Mouse (Mus musculus): ENCODE data around the gene I830077J02Rik. TPM values are rescaled to one million over a fixed set of nuclear protein-coding genes. Genes with fewer than 3 reads are reported as not detected.

I830077J02Rik gene
- total and polyA plus RNA-seq, 3 experiments, result 2.8 to 9.4 TPM; not detected in 1

DNA sequence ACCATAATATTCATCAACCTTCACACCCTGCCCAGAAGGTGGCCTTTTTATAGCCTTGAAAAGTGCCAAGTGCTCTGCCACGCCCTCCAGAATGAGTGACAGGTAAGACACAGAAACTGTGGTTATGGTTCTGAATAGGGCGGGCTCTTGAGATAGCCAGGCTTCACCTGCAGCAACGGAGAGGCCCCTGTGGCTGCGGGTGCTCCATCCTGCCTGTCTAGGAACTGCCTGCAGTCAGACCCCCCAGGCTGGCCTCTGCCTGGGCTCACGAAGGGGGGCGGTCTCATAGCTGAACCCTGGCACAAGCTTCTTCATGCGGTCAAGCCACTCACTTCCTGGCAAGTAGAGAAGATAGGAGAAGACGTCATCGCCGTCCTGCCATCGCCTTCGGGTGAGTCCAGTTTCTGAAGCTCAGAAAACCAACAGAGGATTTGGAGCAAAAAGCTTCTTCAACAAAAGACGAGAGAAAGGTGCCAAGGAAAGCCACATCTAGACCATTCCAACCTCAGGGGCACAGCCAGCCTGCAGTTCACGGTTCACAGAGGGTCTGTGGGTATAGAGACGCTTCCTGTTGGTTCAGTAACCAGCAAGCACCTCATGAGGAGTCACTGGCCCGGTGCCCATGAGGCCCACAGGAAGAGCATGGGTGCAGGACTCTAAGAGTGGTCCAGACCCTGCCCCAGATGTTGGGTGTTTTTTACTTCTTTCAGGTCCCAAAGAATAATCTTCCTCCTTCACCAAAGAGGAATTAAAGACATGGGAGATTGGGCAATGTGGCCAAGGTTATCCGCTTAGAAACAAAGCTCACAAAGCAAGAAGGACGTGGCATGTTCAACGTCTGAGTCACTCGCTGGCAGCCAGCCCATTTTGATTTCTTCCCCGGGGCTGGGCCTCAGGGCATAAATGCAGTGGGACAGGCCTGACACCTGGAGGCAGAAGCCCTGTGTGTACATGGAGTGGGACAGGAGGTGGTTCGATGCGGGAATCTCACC, 37.6 kb downstream of the I830077J02Rik start (continued):
- TF ChIP-seq BHLHE40 (IDR thresholded peaks at IDR 0.05; ENCODE audit: borderline replicate concordance, low read depth, low read length) (no peak), E2F4 (IDR thresholded peaks at IDR 0.05; ENCODE audit: borderline replicate concordance, low read depth, low read length) (no peak), ZC3H11A (IDR thresholded peaks at IDR 0.05; ENCODE audit: low read depth, low read length) (peak; percentile 98), HCFC1 (IDR thresholded peaks at IDR 0.05; ENCODE audit: low read depth, low read length) (peak; percentile 59; the same call in 1 of the 2 replicates), RAD21 (IDR thresholded peaks at IDR 0.05; ENCODE audit: low read depth, low read length) (peak; percentile 96), NRF1 (IDR thresholded peaks at IDR 0.05; ENCODE audit: insufficient read depth, low read depth, low read length, poor library complexity, severe bottlenecking) (no peak), MXI1 (IDR thresholded peaks at IDR 0.05; ENCODE audit: low read depth, low read length) (peak; percentile 84; the same call in 1 of the 2 replicates), USF1 (IDR thresholded peaks at IDR 0.05; ENCODE audit: low read depth, low read length) (no peak), MYB (IDR thresholded peaks at IDR 0.05; ENCODE audit: low read depth, low read length) (no peak), POLR2A (IDR thresholded peaks at IDR 0.05; ENCODE audit: control insufficient read depth in 1 of 2, insufficient read depth in 1 of 2, low read depth in 1 of 2, low read length in 2 of 2, poor library complexity in 1 of 2) (peak in 1 of 2 experiments; percentile 20; a peak in 2 of 4 replicates), POLR2AphosphoS2 (IDR thresholded peaks at IDR 0.05; ENCODE audit: low read length) (no peak), MAZ (IDR thresholded peaks at IDR 0.05; ENCODE audit: low read depth, low read length) (peak; percentile 65)

DNA sequence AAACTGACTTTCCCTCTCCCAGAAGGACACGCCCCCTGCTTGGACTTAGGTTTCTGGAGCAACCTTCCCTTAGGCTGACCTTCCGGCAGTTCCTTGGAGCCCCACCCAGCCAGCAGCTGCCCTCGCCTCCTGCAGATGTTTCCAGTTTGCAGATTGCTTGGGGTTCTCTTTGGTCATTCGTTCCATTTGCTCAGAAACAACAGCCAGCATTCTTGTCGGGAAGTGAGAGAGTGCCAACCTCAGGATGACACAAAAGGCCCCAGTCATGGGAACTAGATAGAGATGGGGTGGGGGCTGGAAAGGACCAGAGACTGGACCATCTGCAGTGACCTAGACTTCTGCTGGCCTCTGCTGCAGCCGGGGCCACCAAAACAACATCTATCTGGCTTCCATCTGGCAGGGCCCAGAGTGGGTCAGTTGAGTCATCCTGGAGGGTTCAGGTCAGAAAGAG, 38.5 kb downstream of the I830077J02Rik start:
- H3K4me1 ChIP-seq (ENCODE audit: control insufficient read depth in 1 of 2, insufficient read depth in 2 of 2, low read length in 2 of 2), result peaks cover 7 to 31% of the 10 kb centered on the region in 2 experiments
- DNase-seq (ENCODE audit: low read depth, low spot score), result peak; percentile 53
- TF ChIP-seq BHLHE40 (IDR thresholded peaks at IDR 0.05; ENCODE audit: borderline replicate concordance, low read depth, low read length), result no peak
- no peak for TF ChIP-seq ZMIZ1 (IDR thresholded peaks at IDR 0.05; ENCODE audit: low read depth, low read length)
- TF ChIP-seq NELFE (IDR thresholded peaks at IDR 0.05; ENCODE audit: low read depth, low read length), result no peak
- no peak for TF ChIP-seq CTCF (IDR thresholded peaks at IDR 0.05 in 2 of 3, conservative IDR thresholded peaks at IDR 0.05 in 1 of 3; ENCODE audit: control insufficient read depth in 1 of 3, insufficient read depth in 1 of 3, low read depth in 2 of 3, low read length in 3 of 3, poor library complexity in 1 of 3, severe bottlenecking in 1 of 3)
- no peak for TF ChIP-seq ZC3H11A (IDR thresholded peaks at IDR 0.05; ENCODE audit: low read depth, low read length)
- TF ChIP-seq MAX (IDR thresholded peaks at IDR 0.05; ENCODE audit: low read length), result no peak
- TF ChIP-seq HCFC1 (IDR thresholded peaks at IDR 0.05; ENCODE audit: low read depth, low read length), result no peak
- no peak for TF ChIP-seq CHD2 (IDR thresholded peaks at IDR 0.05; ENCODE audit: low read length)
- TF ChIP-seq GATA1 (IDR thresholded peaks at IDR 0.05; ENCODE audit: low read depth, low read length), result no peak
- no peak for TF ChIP-seq ETS1 (IDR thresholded peaks at IDR 0.05; ENCODE audit: low read depth, low read length)
- no peak for TF ChIP-seq KAT2A (conservative IDR thresholded peaks at IDR 0.05; ENCODE audit: low read depth, low read length)
- no peak for TF ChIP-seq MYC (IDR thresholded peaks at IDR 0.05; ENCODE audit: low read depth, low read length)
- TF ChIP-seq GABPA (IDR thresholded peaks at IDR 0.05; ENCODE audit: low read depth, low read length), result no peak
- TF ChIP-seq E2F4 (IDR thresholded peaks at IDR 0.05; ENCODE audit: borderline replicate concordance, low read depth, low read length), result no peak
- TF ChIP-seq UBTF (IDR thresholded peaks at IDR 0.05; ENCODE audit: borderline replicate concordance, insufficient read depth, low read depth, low read length), result no peak
- no peaks in the 10 kb centered on the region for H3K79me2 ChIP-seq (ENCODE audit: control insufficient read depth, insufficient read depth, low read length, poor library complexity)
- peak overlapping the region; percentile 45 to 71 for H3K4me3 ChIP-seq (ENCODE audit: control insufficient read depth in 1 of 2, insufficient read depth in 1 of 2, low read depth in 2 of 2, low read length in 2 of 2)
- no peaks in the 10 kb centered on the region for H3K9me3 ChIP-seq (replicated peaks; ENCODE audit: insufficient read depth, low read length)
- H3K9ac ChIP-seq (ENCODE audit: control insufficient read depth, low read depth, low read length, poor library complexity, severe bottlenecking), result peak overlapping the region; percentile 59
- H3K27me3 ChIP-seq (ENCODE audit: control insufficient read depth in 1 of 2, insufficient read depth in 2 of 2, low read length in 2 of 2), result no peaks in the 10 kb centered on the region
- H3K36me3 ChIP-seq (ENCODE audit: control insufficient read depth in 1 of 2, insufficient read depth in 2 of 2, low read length in 2 of 2), result peaks cover 0 to 13% of the 10 kb centered on the region in 2 experiments; a peak in 2 of 4 replicates
- peak overlapping the region; percentile 90 for H3K27ac ChIP-seq (ENCODE audit: control insufficient read depth, low read depth, low read length)

All from MEL (cell line).